Mouse (Mus musculus) testis, adult 2 months (tissue): ENCODE measurements around the gene Lmod2.
A peak's percentile ranks its signal among the peaks of the same experiment; 100 is the strongest.

Experiments used
- CTCF ChIP-seq: fragments of 200-500 bp; IDR thresholded peaks from 2 replicates; pipeline ENCODE4 v1.5.1; 2012; ENCODE audit warnings: low read depth, mild to moderate bottlenecking, inconsistent platforms, low read length, moderate library complexity; ENCODE audit not compliant: control insufficient read depth, insufficient read depth, insufficient replicate concordance
- POLR2A ChIP-seq: fragments of 200-500 bp; IDR thresholded peaks from 2 replicates; pipeline ENCODE4 v1.6.1; 2012; ENCODE audit warnings: low read depth, mild to moderate bottlenecking, inconsistent platforms, low read length, moderate library complexity; ENCODE audit not compliant: control insufficient read depth

GRCm38 (mm10) chr6:24627586-24628030 is 30.0 kb downstream of the Lmod2 start:
- TF ChIP-seq CTCF (peak; percentile 24; the same call in 1 of the 2 replicates), POLR2A (no peak)
